Mouse (Mus musculus) myocyte (in vitro differentiated cells): ENCODE results near the gene Hnf1b. TPM values are rescaled to one million over a fixed set of nuclear protein-coding genes. Genes with fewer than 3 reads are reported as not detected.

Experiments used
- H3K27me3 ChIP-seq: one replicate; pipeline ENCODE4 v1.6.1; 2011; ENCODE audit not compliant: control insufficient read depth, insufficient read depth, insufficient read length
- H3K36me3 ChIP-seq: one replicate; pipeline ENCODE4 v1.6.1; 2011; ENCODE audit not compliant: control insufficient read depth, insufficient read depth
- H3K4me2 ChIP-seq: one replicate; pipeline ENCODE4 v1.6.1; 2011; ENCODE audit warnings: low read depth, control low read depth
- H3K4me3 ChIP-seq: one replicate; pipeline ENCODE4 v1.5.1; 2011; ENCODE audit warnings: mild to moderate bottlenecking, control low read depth, moderate library complexity
- H3K79me2 ChIP-seq: one replicate; pipeline ENCODE4 v1.6.1; 2011; ENCODE audit not compliant: control insufficient read depth, insufficient read depth
- H3ac ChIP-seq: one replicate; pipeline ENCODE4 v1.6.1; 2011; ENCODE audit not compliant: control insufficient read depth, insufficient read length
- CEBPB ChIP-seq: IDR thresholded peaks from 2 replicates; pipeline ENCODE4 v1.6.1; 2011; ENCODE audit warnings: mild to moderate bottlenecking, moderate library complexity; ENCODE audit not compliant: poor library complexity, insufficient read depth, severe bottlenecking
- E2F4 ChIP-seq: IDR thresholded peaks from one replicate; pipeline ENCODE4 v1.6.1; 2011; ENCODE audit warnings: mild to moderate bottlenecking, control low read depth, moderate library complexity; ENCODE audit not compliant: insufficient read depth
- MAX ChIP-seq: IDR thresholded peaks from one replicate; pipeline ENCODE4 v1.6.1; 2011; ENCODE audit warnings: low read depth, mild to moderate bottlenecking, control low read depth
- MYOD1 ChIP-seq, 3 experiments: IDR thresholded peaks; one replicate each; pipeline ENCODE4 v1.6.1; 2011; ENCODE audit warnings: control low read depth in 2 of 3, low read depth in 2 of 3, mild to moderate bottlenecking in 2 of 3, moderate library complexity in 1 of 3; ENCODE audit not compliant: insufficient read length in 2 of 3, control insufficient read depth in 1 of 3
- MYOG ChIP-seq, 3 experiments: IDR thresholded peaks; one replicate each; pipeline ENCODE4 v1.6.1; 2011; ENCODE audit warnings: control low read depth in 2 of 3, low read depth in 2 of 3, mild to moderate bottlenecking in 2 of 3; ENCODE audit not compliant: insufficient read length in 2 of 3, control insufficient read depth in 1 of 3, insufficient read depth in 1 of 3
- POLR2A ChIP-seq: IDR thresholded peaks from one replicate; pipeline ENCODE4 v1.6.1; 2011; ENCODE audit warnings: low read depth, mild to moderate bottlenecking, control low read depth, moderate library complexity; ENCODE audit not compliant: insufficient read length
- POLR2AphosphoS2 ChIP-seq: IDR thresholded peaks from one replicate; pipeline ENCODE4 v1.6.1; 2011; ENCODE audit warnings: low read depth, control low read depth; ENCODE audit not compliant: insufficient read length
- REST ChIP-seq: IDR thresholded peaks from one replicate; pipeline ENCODE4 v1.6.1; 2011; ENCODE audit warnings: mild to moderate bottlenecking, control low read depth, moderate library complexity; ENCODE audit not compliant: insufficient read depth, insufficient read length
- SRF ChIP-seq: IDR thresholded peaks from one replicate; pipeline ENCODE4 v1.6.1; 2011; ENCODE audit warnings: low read depth; ENCODE audit not compliant: control insufficient read depth, insufficient read length
- TCF12 ChIP-seq: IDR thresholded peaks from one replicate; pipeline ENCODE4 v1.6.1; 2011; ENCODE audit warnings: mild to moderate bottlenecking, control low read depth; ENCODE audit not compliant: poor library complexity, insufficient read depth, severe bottlenecking
- TCF3 ChIP-seq: IDR thresholded peaks from one replicate; pipeline ENCODE4 v1.6.1; 2011; ENCODE audit warnings: low read depth, control low read depth; ENCODE audit not compliant: insufficient read length
- USF1 ChIP-seq: IDR thresholded peaks from one replicate; pipeline ENCODE4 v1.6.1; 2011; ENCODE audit warnings: low read depth, mild to moderate bottlenecking, control low read depth, moderate library complexity
- polyA plus RNA-seq: library from polyadenylated mRNA; unstranded; fragments of >200 nt; fragmentation: generic; extraction: Trizol; gene quantifications from one replicate; pipeline ENCODE4 v1.2.1, GENCODE M21; 2012; ENCODE audit warnings: missing spikeins

The Hnf1b gene
- not detected for polyA plus RNA-seq

DNA sequence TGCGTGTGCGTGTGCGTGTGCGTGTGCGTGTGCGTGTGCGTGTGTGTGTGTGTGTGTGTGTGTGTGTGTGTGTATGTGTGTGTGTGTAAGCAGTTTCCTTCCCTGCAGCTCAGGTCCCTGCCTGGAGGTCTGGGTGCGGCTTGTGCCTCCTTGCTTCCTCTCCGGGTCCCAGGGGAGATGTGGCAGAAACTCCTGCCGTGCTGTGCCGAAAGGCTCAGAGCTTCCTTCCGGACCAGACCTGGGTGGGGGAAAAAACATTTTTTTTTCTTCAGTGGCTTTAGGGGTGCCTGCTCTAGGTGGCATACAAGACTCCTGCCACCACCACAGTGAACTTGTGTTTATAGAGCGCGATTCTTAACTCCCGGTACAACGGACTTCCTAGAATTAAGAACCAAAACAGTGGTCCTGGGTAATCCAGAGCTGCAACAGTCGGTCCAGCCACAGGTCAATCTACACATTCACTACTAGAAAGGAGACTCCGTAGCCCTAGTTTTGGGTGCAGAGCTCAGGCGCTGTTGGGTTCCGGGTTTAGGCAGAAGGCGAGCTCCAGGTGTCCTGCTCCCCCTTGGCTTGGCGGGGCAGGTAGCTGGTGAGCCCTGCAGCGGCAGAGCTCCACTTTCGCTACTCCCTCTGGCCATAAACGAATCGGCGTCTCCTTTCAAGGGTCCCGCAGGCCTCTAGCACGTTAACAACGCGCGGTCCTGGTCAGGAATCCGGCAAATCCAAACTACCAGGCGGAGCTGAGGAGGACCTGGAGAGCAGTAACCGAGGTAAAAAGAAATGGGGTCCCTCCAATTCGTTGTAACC lies at the start of gene Hnf1b:
Hnf1b (plus strand) TSS at position 535 of the 807 bp plus-strand sequence.
- peaks cover 40% of the 10 kb centered on the region for H3K27me3 ChIP-seq
- H3ac ChIP-seq, result no peak within 1 kb of the TSS
- H3K4me2 ChIP-seq, result no peak within 1 kb of the TSS
- no peak within 1 kb of the TSS for H3K4me3 ChIP-seq
- H3K36me3 ChIP-seq, result no peaks in the 10 kb centered on the region
- TF ChIP-seq TCF3 (no peak), E2F4 (no peak), USF1 (no peak), MAX (no peak), POLR2AphosphoS2 (no peak), MYOG (IDR thresholded peaks at IDR 0.05; ENCODE audit: control insufficient read depth in 1 of 3, insufficient read depth in 1 of 3, insufficient read length in 2 of 3, low read depth in 2 of 3) (no peak), CEBPB (no peak), TCF12 (no peak), SRF (no peak), REST (no peak), MYOD1 (IDR thresholded peaks at IDR 0.05; ENCODE audit: control insufficient read depth in 1 of 3, insufficient read length in 2 of 3, low read depth in 2 of 3) (no peak)
- no peaks in the 10 kb centered on the region for H3K79me2 ChIP-seq

DNA sequence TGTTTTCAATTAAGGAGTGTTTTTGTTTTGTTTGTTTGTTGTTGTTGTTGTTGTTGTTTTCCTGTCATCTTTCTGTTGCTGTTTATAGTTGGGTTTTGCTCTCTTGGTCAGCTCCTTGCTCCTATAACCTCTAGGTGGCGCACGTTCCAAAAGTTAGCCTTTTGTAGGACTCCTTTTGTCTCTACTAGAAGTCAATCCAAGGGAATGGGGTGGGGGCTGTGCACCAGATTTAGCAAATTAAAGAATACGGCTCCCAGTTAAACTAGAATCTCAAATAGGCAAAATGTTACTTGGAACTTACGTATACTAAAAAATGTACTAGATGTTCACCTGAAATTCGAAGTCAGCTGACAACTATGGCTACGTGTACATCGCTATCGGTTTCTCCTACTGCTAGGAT lies 47.7 kb upstream of the Hnf1b start:
- Histone ChIP-seq H3ac (no peak overlapping the region), H3K4me2 (no peak overlapping the region), H3K27me3 (peaks cover 10% of the 10 kb centered on the region), H3K4me3 (no peak overlapping the region), H3K36me3 (no peaks in the 10 kb centered on the region), H3K79me2 (no peaks in the 10 kb centered on the region)
- no peak for TF ChIP-seq REST
- no peak for TF ChIP-seq MYOG (IDR thresholded peaks at IDR 0.05; ENCODE audit: control insufficient read depth in 1 of 3, insufficient read depth in 1 of 3, insufficient read length in 2 of 3, low read depth in 2 of 3)
- TF ChIP-seq TCF12, result no peak
- no peak for TF ChIP-seq CEBPB
- no peak for TF ChIP-seq SRF
- TF ChIP-seq POLR2AphosphoS2, result no peak
- TF ChIP-seq E2F4, result no peak
- TF ChIP-seq TCF3, result no peak
- no peak for TF ChIP-seq MAX
- no peak for TF ChIP-seq USF1
- TF ChIP-seq POLR2A, result no peak

DNA sequence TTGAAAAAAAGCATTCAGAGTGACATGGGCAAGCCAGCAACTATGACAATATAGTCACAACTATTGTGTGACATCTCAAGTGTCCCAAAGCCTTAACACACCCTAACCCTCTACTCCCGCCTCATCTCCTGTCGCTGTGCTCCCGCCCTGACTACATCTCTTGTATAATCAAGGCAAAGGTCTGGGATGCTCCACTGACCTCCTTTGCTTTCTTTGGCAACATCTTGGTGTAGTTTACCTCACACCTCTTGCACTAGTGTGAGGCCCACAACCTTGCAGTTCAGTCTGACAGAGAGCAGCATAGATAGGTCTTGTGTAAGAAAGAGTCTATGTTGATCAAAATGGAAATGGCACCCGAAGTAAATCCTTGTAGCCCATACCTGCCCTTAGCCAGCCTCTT lies 47.3 kb upstream of the Hnf1b start:
- no peak for TF ChIP-seq USF1
- no peak for TF ChIP-seq TCF12
- no peak for TF ChIP-seq TCF3
- TF ChIP-seq E2F4, result no peak
- no peak for TF ChIP-seq MYOD1 (IDR thresholded peaks at IDR 0.05; ENCODE audit: control insufficient read depth in 1 of 3, insufficient read length in 2 of 3, low read depth in 2 of 3)
- TF ChIP-seq POLR2A, result no peak
- no peak overlapping the region for H3K4me2 ChIP-seq
- peaks cover 10% of the 10 kb centered on the region for H3K27me3 ChIP-seq
- no peaks in the 10 kb centered on the region for H3K79me2 ChIP-seq
- H3ac ChIP-seq, result no peak overlapping the region
- no peaks in the 10 kb centered on the region for H3K36me3 ChIP-seq
- H3K4me3 ChIP-seq, result no peak overlapping the region

DNA sequence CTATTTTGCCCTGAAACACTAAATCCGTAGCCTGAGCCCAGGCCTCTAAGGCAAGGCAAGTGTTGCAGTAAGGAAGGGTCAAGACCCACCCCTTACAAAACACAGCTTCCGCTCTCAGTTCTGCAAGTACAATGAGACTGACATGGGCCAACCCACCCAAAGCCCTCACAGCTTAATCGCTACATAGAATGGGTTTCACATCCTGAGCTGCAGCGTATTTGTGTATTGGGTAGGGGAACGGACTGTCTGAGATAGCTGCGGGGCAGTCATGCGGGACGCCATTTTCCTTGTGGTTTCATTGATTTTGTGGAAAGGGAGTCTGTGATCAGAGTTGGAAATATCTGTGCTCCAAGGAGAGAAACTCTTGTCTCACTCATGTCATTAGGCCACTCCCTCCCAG lies 39.4 kb upstream of the Hnf1b start:
- Histone ChIP-seq H3K4me2 (no peak overlapping the region), H3K4me3 (no peak overlapping the region), H3K36me3 (no peaks in the 10 kb centered on the region), H3K79me2 (no peaks in the 10 kb centered on the region), H3ac (no peak overlapping the region), H3K27me3 (peaks cover 19% of the 10 kb centered on the region)
- TF ChIP-seq POLR2AphosphoS2 (no peak), REST (no peak), USF1 (no peak), MAX (no peak), POLR2A (no peak), MYOD1 (IDR thresholded peaks at IDR 0.05; ENCODE audit: control insufficient read depth in 1 of 3, insufficient read length in 2 of 3, low read depth in 2 of 3) (no peak), E2F4 (no peak), TCF3 (no peak), SRF (no peak), MYOG (IDR thresholded peaks at IDR 0.05; ENCODE audit: control insufficient read depth in 1 of 3, insufficient read depth in 1 of 3, insufficient read length in 2 of 3, low read depth in 2 of 3) (no peak), TCF12 (no peak), CEBPB (no peak)

DNA sequence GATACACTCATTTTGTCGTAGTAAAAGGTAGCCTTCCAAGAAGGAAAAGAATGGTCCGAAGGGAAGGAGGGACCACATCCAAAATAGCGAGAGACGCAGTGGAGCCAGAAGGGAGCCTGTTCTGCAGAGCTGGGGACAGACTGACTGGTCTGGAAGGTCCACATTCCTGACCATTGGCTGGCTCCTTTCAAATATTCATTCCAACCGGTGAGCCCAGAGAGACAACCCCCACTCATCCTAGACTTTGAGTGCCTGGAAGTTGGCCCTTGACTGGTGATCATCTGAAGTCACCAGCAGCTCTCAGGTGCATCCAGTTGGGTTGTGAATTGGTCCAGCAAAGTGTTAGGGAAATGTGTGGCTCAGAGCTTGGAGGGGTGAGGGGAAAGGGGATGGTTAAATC lies 34.7 kb upstream of the Hnf1b start:
- Histone ChIP-seq H3K4me2 (no peak overlapping the region), H3K36me3 (no peaks in the 10 kb centered on the region), H3K27me3 (peaks cover 41% of the 10 kb centered on the region), H3K79me2 (no peaks in the 10 kb centered on the region), H3K4me3 (no peak overlapping the region), H3ac (no peak overlapping the region)
- TF ChIP-seq SRF, result no peak
- TF ChIP-seq TCF12, result no peak
- TF ChIP-seq REST, result no peak
- TF ChIP-seq CEBPB, result no peak
- TF ChIP-seq TCF3, result no peak
- no peak for TF ChIP-seq MYOD1 (IDR thresholded peaks at IDR 0.05; ENCODE audit: control insufficient read depth in 1 of 3, insufficient read length in 2 of 3, low read depth in 2 of 3)
- no peak for TF ChIP-seq POLR2AphosphoS2
- TF ChIP-seq MYOG (IDR thresholded peaks at IDR 0.05; ENCODE audit: control insufficient read depth in 1 of 3, insufficient read depth in 1 of 3, insufficient read length in 2 of 3, low read depth in 2 of 3), result no peak
- TF ChIP-seq E2F4, result no peak
- no peak for TF ChIP-seq POLR2A
- TF ChIP-seq MAX, result no peak
- TF ChIP-seq USF1, result no peak
